Mouse (Mus musculus): ENCODE data around the gene Dytn.

- TF ChIP-seq POLR2A (IDR thresholded peaks at IDR 0.05; ENCODE audit: low read depth, low read length) (peak; percentile 75), CTCF (conservative IDR thresholded peaks at IDR 0.05 in 1 of 2, IDR thresholded peaks at IDR 0.05 in 1 of 2; ENCODE audit: low read depth in 2 of 2, low read length in 2 of 2) (no peak), PAX5 (IDR thresholded peaks at IDR 0.05; ENCODE audit: low read length) (no peak), EP300 (IDR thresholded peaks at IDR 0.05; ENCODE audit: low read length) (no peak)
Observed at GRCm38 (mm10) chr1:63730240-63730771, 43.6 kb upstream of the Dytn start, which contains the start of the genes Mdh1b and Fastkd2.

Data from CH12.LX (cell line).